Mouse (Mus musculus): ENCODE data around the gene Gm20696. TPM values are rescaled to one million over a fixed set of nuclear protein-coding genes. Genes with fewer than 3 reads are reported as not detected.

Gm20696 gene
- polyA plus RNA-seq, 2 experiments = 2.0 to 5.9 TPM

GRCm38 (mm10) chr6:99600168-99600793 lies 66.3 kb downstream of the Gm20696 start:
- Histone ChIP-seq H3K4me2 (replicated peaks; ENCODE audit: low read depth, low read length, severe bottlenecking) (no peak overlapping the region), H3K9ac (ENCODE audit: low read depth, low read length, severe bottlenecking) (no peak overlapping the region), H3K9me3 (ENCODE audit: control insufficient read depth, low read length) (no peaks in the 10 kb centered on the region), H3K36me3 (ENCODE audit: control insufficient read depth, insufficient read depth, low read length) (no peaks in the 10 kb centered on the region), H3K27me3 (ENCODE audit: control insufficient read depth, insufficient read depth, low read length) (no peaks in the 10 kb centered on the region), H3K4me3 (replicated peaks; ENCODE audit: low read length) (no peak overlapping the region), H3K4me1 (ENCODE audit: control insufficient read depth, insufficient read depth, low read length) (peaks cover 24% of the 10 kb centered on the region), H3K27ac (replicated peaks; ENCODE audit: low read depth, low read length) (0 out of 2 replicates have a peak overlapping the region, but pooled peaks have one; percentile 30)
- TF ChIP-seq POLR2A (IDR thresholded peaks at IDR 0.05; ENCODE audit: borderline replicate concordance, extremely low read depth, insufficient read depth, insufficient read length) = no peak
- DNase-seq (ENCODE audit: low spot score) = peak; percentile 73
- WGBS = 34% methylated on average over 10 of the region's 10 CpGs
- peak; percentile 45; the same call in 1 of the 2 replicates for ATAC-seq (ENCODE audit: low FRiP score, low read depth)

GRCm38 (mm10) chr6:99599651-99600050 lies 66.9 kb downstream of the Gm20696 start:
- Histone ChIP-seq H3K9ac (ENCODE audit: low read depth, low read length, severe bottlenecking) (no peak overlapping the region), H3K27me3 (ENCODE audit: control insufficient read depth, insufficient read depth, low read length) (no peaks in the 10 kb centered on the region), H3K9me3 (ENCODE audit: control insufficient read depth, low read length) (no peaks in the 10 kb centered on the region), H3K27ac (replicated peaks; ENCODE audit: low read depth, low read length) (0 out of 2 replicates have a peak overlapping the region, but pooled peaks have one; percentile 5), H3K4me1 (ENCODE audit: control insufficient read depth, insufficient read depth, low read length) (peaks cover 24% of the 10 kb centered on the region), H3K36me3 (ENCODE audit: control insufficient read depth, insufficient read depth, low read length) (no peaks in the 10 kb centered on the region), H3K4me2 (replicated peaks; ENCODE audit: low read depth, low read length, severe bottlenecking) (no peak overlapping the region), H3K4me3 (replicated peaks; ENCODE audit: low read length) (no peak overlapping the region)
- no peak for DNase-seq (ENCODE audit: low spot score)
- TF ChIP-seq POLR2A (IDR thresholded peaks at IDR 0.05; ENCODE audit: borderline replicate concordance, extremely low read depth, insufficient read depth, insufficient read length) = no peak
- peak; percentile 48 for ATAC-seq (ENCODE audit: low FRiP score, low read depth)
- 38% methylated on average over 8 of the region's 8 CpGs for WGBS

GRCm38 (mm10) chr6:99599229-99599628 lies 67.4 kb downstream of the Gm20696 start:
- no peaks in the 10 kb centered on the region for H3K27me3 ChIP-seq (ENCODE audit: control insufficient read depth, insufficient read depth, low read length)
- DNase-seq (ENCODE audit: low spot score) (peak; percentile 43), ATAC-seq (ENCODE audit: low FRiP score, low read depth) (no peak)
- TF ChIP-seq POLR2A (IDR thresholded peaks at IDR 0.05; ENCODE audit: borderline replicate concordance, extremely low read depth, insufficient read depth, insufficient read length) = no peak
- no peaks in the 10 kb centered on the region for H3K36me3 ChIP-seq (ENCODE audit: control insufficient read depth, insufficient read depth, low read length)
- H3K4me3 ChIP-seq (replicated peaks; ENCODE audit: low read length) = no peak overlapping the region
- WGBS = 61% methylated on average over 5 of the region's 5 CpGs
- H3K9me3 ChIP-seq (ENCODE audit: control insufficient read depth, low read length) = no peaks in the 10 kb centered on the region
- H3K9ac ChIP-seq (ENCODE audit: low read depth, low read length, severe bottlenecking) = no peak overlapping the region
- 0 out of 2 replicates have a peak overlapping the region, but pooled peaks have one; percentile 5 for H3K27ac ChIP-seq (replicated peaks; ENCODE audit: low read depth, low read length)
- H3K4me2 ChIP-seq (replicated peaks; ENCODE audit: low read depth, low read length, severe bottlenecking) = no peak overlapping the region
- peaks cover 24% of the 10 kb centered on the region for H3K4me1 ChIP-seq (ENCODE audit: control insufficient read depth, insufficient read depth, low read length)

GRCm38 (mm10) chr6:99577040-99577439 lies 89.6 kb downstream of the Gm20696 start:
- WGBS = 71% methylated on average over 6 of the region's 6 CpGs
- H3K36me3 ChIP-seq (ENCODE audit: control insufficient read depth, insufficient read depth, low read length) = no peaks in the 10 kb centered on the region
- H3K4me2 ChIP-seq (replicated peaks; ENCODE audit: low read depth, low read length, severe bottlenecking) = no peak overlapping the region
- H3K27me3 ChIP-seq (ENCODE audit: control insufficient read depth, insufficient read depth, low read length) = no peaks in the 10 kb centered on the region
- H3K4me1 ChIP-seq (ENCODE audit: control insufficient read depth, insufficient read depth, low read length) = no peaks in the 10 kb centered on the region
- DNase-seq (ENCODE audit: low spot score) (no peak), ATAC-seq (ENCODE audit: low FRiP score, low read depth) (no peak)
- no peak for TF ChIP-seq POLR2A (IDR thresholded peaks at IDR 0.05; ENCODE audit: borderline replicate concordance, extremely low read depth, insufficient read depth, insufficient read length)
- no peak overlapping the region for H3K27ac ChIP-seq (replicated peaks; ENCODE audit: low read depth, low read length)
- no peak overlapping the region for H3K4me3 ChIP-seq (replicated peaks; ENCODE audit: low read length)
- no peaks in the 10 kb centered on the region for H3K9me3 ChIP-seq (ENCODE audit: control insufficient read depth, low read length)
- no peak overlapping the region for H3K9ac ChIP-seq (ENCODE audit: low read depth, low read length, severe bottlenecking)

GRCm38 (mm10) chr6:99575633-99576032 lies 91.0 kb downstream of the Gm20696 start:
- Histone ChIP-seq H3K9me3 (ENCODE audit: control insufficient read depth, low read length) (no peaks in the 10 kb centered on the region), H3K9ac (ENCODE audit: low read depth, low read length, severe bottlenecking) (no peak overlapping the region), H3K27ac (replicated peaks; ENCODE audit: low read depth, low read length) (no peak overlapping the region), H3K4me2 (replicated peaks; ENCODE audit: low read depth, low read length, severe bottlenecking) (no peak overlapping the region), H3K4me1 (ENCODE audit: control insufficient read depth, insufficient read depth, low read length) (no peaks in the 10 kb centered on the region), H3K4me3 (replicated peaks; ENCODE audit: low read length) (no peak overlapping the region), H3K36me3 (ENCODE audit: control insufficient read depth, insufficient read depth, low read length) (no peaks in the 10 kb centered on the region), H3K27me3 (ENCODE audit: control insufficient read depth, insufficient read depth, low read length) (no peaks in the 10 kb centered on the region)
- WGBS = 79% methylated on average over 6 of the region's 6 CpGs
- DNase-seq (ENCODE audit: low spot score) (no peak), ATAC-seq (ENCODE audit: low FRiP score, low read depth) (no peak)
- TF ChIP-seq POLR2A (IDR thresholded peaks at IDR 0.05; ENCODE audit: borderline replicate concordance, extremely low read depth, insufficient read depth, insufficient read length) = no peak
